Mouse (Mus musculus) spleen, adult 2 months (tissue): ENCODE results near the gene Stat5a. TPM values are rescaled to one million over a fixed set of nuclear protein-coding genes. Genes with fewer than 3 reads are reported as not detected.
A peak's percentile ranks its signal among the peaks of the same experiment; 100 is the strongest.

ENCODE experiments used
- DNase-seq, 2 experiments: peaks; one replicate each; pipeline versions ENCODE4 v3.0.0 to v3.0.0-alpha.2; 2012 to 2021; ENCODE audit warnings: low spot score in 2 of 2, low read depth in 1 of 2
- H3K27ac ChIP-seq: fragments of 200-500 bp; 2 replicates; pipeline ENCODE4 v1.5.1; 2012; ENCODE audit warnings: low read length, inconsistent platforms; ENCODE audit not compliant: insufficient read depth
- H3K27me3 ChIP-seq: fragments of 200-500 bp; 2 replicates; pipeline ENCODE4 v1.6.1; 2012; ENCODE audit warnings: mild to moderate bottlenecking, moderate library complexity, low read length, inconsistent platforms; ENCODE audit not compliant: control insufficient read depth, insufficient read depth
- H3K36me3 ChIP-seq: fragments of 200-500 bp; 2 replicates; pipeline ENCODE4 v1.6.1; 2012; ENCODE audit warnings: mild to moderate bottlenecking, low read length, inconsistent platforms; ENCODE audit not compliant: control insufficient read depth, insufficient read depth
- H3K4me1 ChIP-seq: fragments of 200-500 bp; 2 replicates; pipeline ENCODE4 v1.6.1; 2011; ENCODE audit warnings: inconsistent platforms; ENCODE audit not compliant: control insufficient read depth, insufficient read depth, insufficient read length
- H3K4me3 ChIP-seq: fragments of 200-500 bp; 2 replicates; pipeline ENCODE4 v1.5.1; 2011; ENCODE audit warnings: mild to moderate bottlenecking, inconsistent platforms; ENCODE audit not compliant: insufficient read depth, insufficient read length; ENCODE audit errors: extremely low read depth
- CTCF ChIP-seq: fragments of 200-500 bp; IDR thresholded peaks from 2 replicates; pipeline ENCODE4 v1.5.1; 2011; ENCODE audit warnings: mild to moderate bottlenecking, inconsistent platforms; ENCODE audit not compliant: insufficient read depth, insufficient read length, insufficient replicate concordance; ENCODE audit errors: extremely low read depth
- POLR2A ChIP-seq: fragments of 200-500 bp; IDR thresholded peaks from 2 replicates; pipeline ENCODE4 v1.6.1; 2011; ENCODE audit warnings: low read depth, low read length, inconsistent platforms
- WGBS: fragments of 180-500 bp; shearing (Covaris S2); methylation state at CpG from one replicate; pipeline ENCODE4 v1.1.7; 2018; 5-methylcytosine and 5-hydroxymethylcytosine counted together
- polyA plus RNA-seq: library from polyadenylated mRNA; depleted of rRNA; stranded (reverse); fragments of >200 nt; gene quantifications from 2 replicates; pipeline ENCODE4 v1.2.3, GENCODE M21; 2012

Stat5a gene
- polyA plus RNA-seq, 1 experiment = 24.7 TPM

- Histone ChIP-seq H3K4me1 (no peaks in the 10 kb centered on the region), H3K36me3 (peaks cover 52% of the 10 kb centered on the region), H3K27ac (no peak overlapping the region), H3K27me3 (no peaks in the 10 kb centered on the region), H3K4me3 (no peak overlapping the region)
- 90% methylated on average over 6 of the region's 6 CpGs for WGBS
- DNase-seq = no peak
- TF ChIP-seq CTCF = no peak
These were observed 31.3 kb downstream of the Stat5a start for GRCm38 (mm10) chr11:100890481-100890880.

DNA sequence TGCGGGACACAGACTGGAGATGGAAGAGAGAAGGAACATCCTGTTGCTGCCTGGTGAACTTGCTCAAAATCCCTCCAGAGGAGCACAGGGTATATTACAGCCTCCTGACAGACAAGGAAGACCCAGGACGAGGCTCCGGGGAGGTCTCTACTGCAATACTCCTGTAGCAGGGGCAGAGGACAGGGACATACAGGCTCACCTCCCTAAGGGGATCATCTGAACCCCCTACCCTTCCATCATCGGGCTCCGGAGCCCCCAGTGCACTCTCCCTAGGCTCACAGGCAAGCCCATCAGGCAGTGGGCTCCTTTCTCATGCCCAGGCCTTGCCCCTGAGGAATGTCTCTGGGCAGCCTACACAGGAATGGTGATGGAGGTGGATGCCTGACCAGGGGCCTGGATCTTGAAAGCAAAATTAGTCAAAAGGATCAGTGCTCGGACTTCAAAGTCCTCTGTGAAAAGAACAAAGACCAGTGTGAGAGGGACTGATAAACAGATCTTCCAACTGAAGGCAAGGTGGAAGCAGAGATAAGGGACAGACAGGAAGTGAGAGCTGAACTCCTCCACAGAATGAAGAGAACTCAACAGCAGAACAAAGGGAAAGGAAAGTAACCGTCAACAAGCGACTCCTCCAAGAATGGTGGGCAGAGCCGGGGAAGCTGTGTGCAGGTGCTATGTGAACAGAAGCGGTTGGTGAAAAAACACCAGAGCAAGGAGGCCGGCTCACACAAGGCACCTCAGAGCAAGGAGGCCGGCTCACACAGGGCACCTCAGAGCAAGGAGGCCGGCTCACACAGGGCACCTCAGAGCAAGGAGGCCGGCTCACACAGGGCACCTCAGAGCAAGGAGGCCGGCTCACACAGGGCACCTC is 32.3 kb downstream of the Stat5a start:
- Histone ChIP-seq H3K36me3 (peaks cover 48% of the 10 kb centered on the region), H3K4me3 (no peak overlapping the region), H3K27me3 (no peaks in the 10 kb centered on the region), H3K27ac (0 out of 2 replicates have a peak overlapping the region, but pooled peaks have one; percentile 30), H3K4me1 (no peaks in the 10 kb centered on the region)
- TF ChIP-seq POLR2A = no peak
- DNase-seq = peak in 1 of 2 experiments; percentile 9
- 43% methylated on average over 15 of the region's 15 CpGs for WGBS

DNA sequence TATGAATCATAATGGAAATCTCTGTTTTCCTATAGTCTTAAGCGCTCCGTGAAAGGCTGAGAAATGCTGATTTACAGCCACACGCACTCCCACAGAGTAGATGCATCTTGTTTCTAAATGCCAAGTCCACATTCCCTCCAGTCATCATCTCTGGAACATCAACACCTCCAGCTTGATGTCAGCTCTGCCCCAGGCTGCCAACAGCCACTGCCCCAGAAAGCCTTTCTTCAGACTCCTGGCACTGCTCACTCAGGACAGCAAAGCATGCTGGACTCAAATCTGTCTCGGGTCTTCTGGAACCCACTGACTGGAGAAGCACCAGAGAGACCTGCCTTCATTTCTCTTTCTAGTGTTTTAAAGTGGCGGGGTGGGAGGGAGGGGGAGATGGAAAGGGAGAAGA is 33.3 kb downstream of the Stat5a start:
- Histone ChIP-seq H3K27ac (no peak overlapping the region), H3K27me3 (no peaks in the 10 kb centered on the region), H3K36me3 (peaks cover 48% of the 10 kb centered on the region), H3K4me3 (no peak overlapping the region), H3K4me1 (no peaks in the 10 kb centered on the region)
- TF ChIP-seq CTCF = no peak
- TF ChIP-seq POLR2A = no peak
- DNase-seq = no peak
- WGBS = 78% methylated on average over 5 of the region's 5 CpGs

GRCm38 (mm10) chr11:100893482-100893881 is 34.3 kb downstream of the Stat5a start:
- Histone ChIP-seq H3K27me3 (no peaks in the 10 kb centered on the region), H3K36me3 (peaks cover 47% of the 10 kb centered on the region), H3K4me1 (no peaks in the 10 kb centered on the region), H3K27ac (no peak overlapping the region), H3K4me3 (no peak overlapping the region)
- no peak for TF ChIP-seq POLR2A
- TF ChIP-seq CTCF = peak; percentile 100
- DNase-seq = peak; percentile 81 to 83
- 19% methylated on average over 9 of the region's 9 CpGs for WGBS

DNA sequence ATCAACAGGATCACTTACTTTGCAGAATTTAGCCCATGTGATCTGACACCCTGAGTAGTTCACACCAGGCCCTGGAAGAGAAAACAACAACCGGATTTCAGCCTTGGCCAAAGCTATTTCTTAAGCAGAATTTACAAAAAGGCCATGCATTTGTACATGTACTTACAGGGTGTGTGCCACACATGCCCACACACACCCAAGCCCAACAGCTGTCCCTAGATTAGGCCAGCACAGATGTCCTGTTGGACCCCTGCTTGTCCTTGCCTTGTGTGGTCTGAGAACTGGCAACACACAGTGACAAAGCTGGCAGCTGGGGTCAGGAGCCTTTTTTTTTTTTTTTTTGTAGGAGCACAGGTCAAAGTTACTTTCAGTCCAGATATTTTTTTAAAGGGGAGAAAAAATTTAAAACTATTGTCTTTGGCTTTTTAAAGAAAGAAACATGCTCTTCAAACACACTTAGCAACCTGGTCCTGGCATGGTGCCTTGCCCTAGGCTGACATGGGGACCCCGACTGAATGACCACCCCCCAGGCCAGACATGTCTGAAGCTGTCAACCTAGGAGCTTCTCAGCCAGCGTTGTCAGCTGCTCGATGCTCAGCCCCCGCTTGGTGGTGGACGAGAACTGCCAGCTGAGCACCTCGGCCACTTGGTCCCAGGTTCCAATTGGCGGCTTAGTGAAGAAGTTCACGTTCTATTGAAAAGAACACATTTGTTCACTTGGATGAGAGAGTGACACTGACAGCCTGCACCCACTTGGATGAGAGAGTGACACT is 35.2 kb downstream of the Stat5a start:
- 89% methylated on average over 9 of the region's 9 CpGs for WGBS
- H3K27ac ChIP-seq = no peak overlapping the region
- H3K4me1 ChIP-seq = no peaks in the 10 kb centered on the region
- H3K4me3 ChIP-seq = no peak overlapping the region
- TF ChIP-seq POLR2A (no peak), CTCF (no peak)
- DNase-seq = no peak
- no peaks in the 10 kb centered on the region for H3K27me3 ChIP-seq
- H3K36me3 ChIP-seq = peaks cover 45% of the 10 kb centered on the region

GRCm38 (mm10) chr11:100896078-100896477 is 36.9 kb downstream of the Stat5a start:
- TF ChIP-seq CTCF = no peak
- no peak overlapping the region for H3K27ac ChIP-seq
- no peak overlapping the region for H3K4me3 ChIP-seq
- peaks cover 44% of the 10 kb centered on the region for H3K36me3 ChIP-seq
- no peak for DNase-seq
- no peaks in the 10 kb centered on the region for H3K4me1 ChIP-seq
- WGBS = 88% methylated on average over 10 of the region's 10 CpGs
- H3K27me3 ChIP-seq = no peaks in the 10 kb centered on the region
